Mouse (Mus musculus): ENCODE measurements at regions not wholly inside any gene's neighbourhood (a gene's known extent, or its start where the extent isn't known, plus 50 kb on each side); places are given as distances from the start of the nearest gene placed in this dataset.

GRCm38 (mm10) chr12:9133890-9134870 lies 104.4 kb downstream of the Ttc32 start:
- Histone ChIP-seq H3K9me3 (no peaks in the 10 kb centered on the region), H3K4me3 (no peak overlapping the region), H3K27ac (replicated peaks) (no peak overlapping the region), H3K4me2 (no peak overlapping the region), H3K9ac (no peak overlapping the region), H3K4me1 (replicated peaks) (no peaks in the 10 kb centered on the region; the same call in 1 of the 2 replicates), H3K27me3 (no peaks in the 10 kb centered on the region), H3K36me3 (no peaks in the 10 kb centered on the region)
- no peak for ATAC-seq (ENCODE audit: low FRiP score, low read depth)
- WGBS, result 88% methylated on average over 7 of the region's 7 CpGs

- Histone ChIP-seq H3K27ac (replicated peaks) (no peak overlapping the region), H3K9me3 (no peaks in the 10 kb centered on the region), H3K9ac (no peak overlapping the region), H3K4me3 (no peak overlapping the region), H3K27me3 (no peaks in the 10 kb centered on the region), H3K4me1 (replicated peaks) (no peaks in the 10 kb centered on the region), H3K4me2 (no peak overlapping the region), H3K36me3 (no peaks in the 10 kb centered on the region)
- ATAC-seq (ENCODE audit: low FRiP score, low read depth), result no peak
Measured at GRCm38 (mm10) chr12:9151001-9151400, 121.2 kb downstream of the Ttc32 start.

- H3K9ac ChIP-seq, result no peak overlapping the region
Measured at GRCm38 (mm10) chr12:9151426-9151825, 121.6 kb downstream of the Ttc32 start.

GRCm38 (mm10) chr12:9154491-9154890 lies 124.7 kb downstream of the Ttc32 start:
- 89% methylated on average over 2 of the region's 2 CpGs for WGBS
- no peak overlapping the region for H3K4me3 ChIP-seq
- ATAC-seq (ENCODE audit: low FRiP score, low read depth), result no peak
- no peaks in the 10 kb centered on the region for H3K36me3 ChIP-seq
- H3K27me3 ChIP-seq, result no peaks in the 10 kb centered on the region
- no peaks in the 10 kb centered on the region for H3K9me3 ChIP-seq
- H3K4me2 ChIP-seq, result no peak overlapping the region
- no peaks in the 10 kb centered on the region for H3K4me1 ChIP-seq (replicated peaks)
- H3K9ac ChIP-seq, result no peak overlapping the region
- H3K27ac ChIP-seq (replicated peaks), result no peak overlapping the region

More at GRCm38 (mm10) chr12:9151426-9151825, 121.6 kb downstream of the Ttc32 start:
- no peak for ATAC-seq (ENCODE audit: low FRiP score, low read depth)
- H3K36me3 ChIP-seq, result no peaks in the 10 kb centered on the region
- no peak overlapping the region for H3K27ac ChIP-seq (replicated peaks)
- H3K4me1 ChIP-seq (replicated peaks), result no peaks in the 10 kb centered on the region
- H3K4me2 ChIP-seq, result no peak overlapping the region
- no peaks in the 10 kb centered on the region for H3K9me3 ChIP-seq
- H3K27me3 ChIP-seq, result no peaks in the 10 kb centered on the region
- WGBS, result 85% methylated on average over 1 of the region's 1 CpGs
- no peak overlapping the region for H3K4me3 ChIP-seq

- no peak overlapping the region for H3K27ac ChIP-seq (replicated peaks)
- H3K9me3 ChIP-seq, result no peaks in the 10 kb centered on the region
- ATAC-seq (ENCODE audit: low FRiP score, low read depth), result no peak
- no peaks in the 10 kb centered on the region for H3K4me1 ChIP-seq (replicated peaks)
- no peak overlapping the region for H3K4me3 ChIP-seq
- no peak overlapping the region for H3K4me2 ChIP-seq
- H3K9ac ChIP-seq, result no peak overlapping the region
- H3K36me3 ChIP-seq, result no peaks in the 10 kb centered on the region
- no peaks in the 10 kb centered on the region for H3K27me3 ChIP-seq
Measured at GRCm38 (mm10) chr12:9156794-9157193, 127.0 kb downstream of the Ttc32 start.

- Histone ChIP-seq H3K9me3 (no peaks in the 10 kb centered on the region), H3K4me2 (no peak overlapping the region), H3K27ac (replicated peaks) (no peak overlapping the region), H3K9ac (no peak overlapping the region), H3K27me3 (no peaks in the 10 kb centered on the region), H3K4me1 (replicated peaks) (no peaks in the 10 kb centered on the region), H3K4me3 (no peak overlapping the region), H3K36me3 (no peaks in the 10 kb centered on the region)
- 68% methylated on average over 5 of the region's 5 CpGs for WGBS
- ATAC-seq (ENCODE audit: low FRiP score, low read depth), result no peak
Measured at GRCm38 (mm10) chr12:9158751-9159150, 129.0 kb downstream of the Ttc32 start.

- no peak overlapping the region for H3K27ac ChIP-seq (replicated peaks)
Measured at GRCm38 (mm10) chr12:9165367-9165940, 135.7 kb downstream of the Ttc32 start.

GRCm38 (mm10) chr12:9166218-9166908 lies 136.6 kb downstream of the Ttc32 start:
- H3K4me3 ChIP-seq, result no peak overlapping the region
- H3K4me2 ChIP-seq, result no peak overlapping the region
- H3K9ac ChIP-seq, result no peak overlapping the region
- no peaks in the 10 kb centered on the region for H3K9me3 ChIP-seq
- no peak overlapping the region for H3K27ac ChIP-seq (replicated peaks)
- peak; percentile 90 for ATAC-seq (ENCODE audit: low FRiP score, low read depth)
- no peaks in the 10 kb centered on the region for H3K4me1 ChIP-seq (replicated peaks)
- H3K27me3 ChIP-seq, result no peaks in the 10 kb centered on the region
- WGBS, result 55% methylated on average over 10 of the region's 10 CpGs
- H3K36me3 ChIP-seq, result no peaks in the 10 kb centered on the region

More at GRCm38 (mm10) chr12:9165367-9165940, 135.7 kb downstream of the Ttc32 start:
- Histone ChIP-seq H3K4me1 (replicated peaks) (no peaks in the 10 kb centered on the region), H3K4me3 (no peak overlapping the region), H3K4me2 (no peak overlapping the region), H3K9ac (no peak overlapping the region), H3K27me3 (no peaks in the 10 kb centered on the region), H3K36me3 (no peaks in the 10 kb centered on the region), H3K9me3 (no peaks in the 10 kb centered on the region)
- no peak for ATAC-seq (ENCODE audit: low FRiP score, low read depth)
- WGBS, result 74% methylated on average over 4 of the region's 4 CpGs

- Histone ChIP-seq H3K9me3 (no peaks in the 10 kb centered on the region), H3K4me2 (no peak overlapping the region), H3K36me3 (no peaks in the 10 kb centered on the region), H3K4me3 (no peak overlapping the region), H3K4me1 (replicated peaks) (no peaks in the 10 kb centered on the region), H3K27ac (replicated peaks) (no peak overlapping the region), H3K9ac (no peak overlapping the region), H3K27me3 (no peaks in the 10 kb centered on the region)
- WGBS, result 88% methylated on average over 3 of the region's 3 CpGs
- no peak for ATAC-seq (ENCODE audit: low FRiP score, low read depth)
Measured at GRCm38 (mm10) chr12:9169008-9169407, 139.2 kb downstream of the Ttc32 start.

GRCm38 (mm10) chr12:9173680-9174079 lies 143.9 kb downstream of the Ttc32 start:
- Histone ChIP-seq H3K4me1 (replicated peaks) (no peaks in the 10 kb centered on the region), H3K27ac (replicated peaks) (no peak overlapping the region), H3K27me3 (no peaks in the 10 kb centered on the region), H3K9ac (no peak overlapping the region), H3K4me2 (no peak overlapping the region), H3K4me3 (no peak overlapping the region), H3K36me3 (no peaks in the 10 kb centered on the region), H3K9me3 (no peaks in the 10 kb centered on the region)
- WGBS, result 21% methylated on average over 1 of the region's 1 CpGs
- ATAC-seq (ENCODE audit: low FRiP score, low read depth), result no peak

- no peak for ATAC-seq (ENCODE audit: low FRiP score, low read depth)
- Histone ChIP-seq H3K9me3 (no peaks in the 10 kb centered on the region), H3K4me2 (no peak overlapping the region), H3K27me3 (no peaks in the 10 kb centered on the region), H3K9ac (no peak overlapping the region), H3K36me3 (no peaks in the 10 kb centered on the region), H3K27ac (replicated peaks) (no peak overlapping the region), H3K4me1 (replicated peaks) (no peaks in the 10 kb centered on the region), H3K4me3 (no peak overlapping the region)
- 64% methylated on average over 9 of the region's 9 CpGs for WGBS
Measured at GRCm38 (mm10) chr12:9174327-9174726, 144.5 kb downstream of the Ttc32 start.

- H3K36me3 ChIP-seq, result no peaks in the 10 kb centered on the region
- no peaks in the 10 kb centered on the region for H3K27me3 ChIP-seq
- no peaks in the 10 kb centered on the region for H3K4me1 ChIP-seq (replicated peaks)
- no peak overlapping the region for H3K4me2 ChIP-seq
- H3K9me3 ChIP-seq, result no peaks in the 10 kb centered on the region
- H3K27ac ChIP-seq (replicated peaks), result no peak overlapping the region
- no peak overlapping the region for H3K9ac ChIP-seq
- 76% methylated on average over 2 of the region's 2 CpGs for WGBS
- ATAC-seq (ENCODE audit: low FRiP score, low read depth), result no peak
- H3K4me3 ChIP-seq, result no peak overlapping the region
Measured at GRCm38 (mm10) chr12:9176198-9176597, 146.4 kb downstream of the Ttc32 start.

All from hindbrain, embryonic 15.5 days (tissue).